Mouse (Mus musculus) CH12.LX (cell line): ENCODE data around the gene Abca1. TPM values are rescaled to one million over a fixed set of nuclear protein-coding genes. Genes with fewer than 3 reads are reported as not detected.

Experiments used
- DNase-seq: peaks from one replicate; pipeline ENCODE4 v3.0.0-alpha.2; 2013; ENCODE audit errors: extremely low read depth
- H3K27ac ChIP-seq: 2 replicates; pipeline ENCODE4 v1.5.1; 2012; ENCODE audit warnings: low read depth, mild to moderate bottlenecking, control low read depth, moderate library complexity; ENCODE audit not compliant: insufficient read depth
- H3K27me3 ChIP-seq: replicated peaks from 2 replicates; pipeline ENCODE3; 2012; ENCODE audit warnings: inconsistent platforms
- H3K36me3 ChIP-seq, 2 experiments: replicated peaks in 1 of 2; 2 replicates each; pipeline versions ENCODE3 to v1.6.1; 2012; ENCODE audit warnings: inconsistent platforms in 1 of 2, low read length in 1 of 2, mild to moderate bottlenecking in 1 of 2, mixed read lengths in 1 of 2, moderate library complexity in 1 of 2; ENCODE audit not compliant: control insufficient read depth in 1 of 2, insufficient read depth in 1 of 2
- H3K4me1 ChIP-seq, 2 experiments: 2 replicates each; pipeline ENCODE4 v1.6.1; 2012; ENCODE audit warnings: inconsistent platforms in 1 of 2, moderate library complexity in 1 of 2; ENCODE audit not compliant: insufficient read depth in 2 of 2, control insufficient read depth in 1 of 2
- H3K4me2 ChIP-seq: 2 replicates; pipeline ENCODE4 v1.6.1; 2012; ENCODE audit warnings: low read depth, mild to moderate bottlenecking, control low read depth; ENCODE audit not compliant: poor library complexity, insufficient read depth, severe bottlenecking
- H3K4me3 ChIP-seq, 3 experiments: fragments of 150-350 bp in 1 of 3; sonication (generic) in 1 of 3; replicated peaks in 1 of 3; 2 replicates each; pipeline versions ENCODE3 to v1.5.1; 2011 to 2012; ENCODE audit warnings: low read depth in 2 of 3, low read length in 2 of 3, mild to moderate bottlenecking in 2 of 3, moderate library complexity in 2 of 3, control low read depth in 1 of 3, improper control_type of control experiment in 1 of 3, inconsistent platforms in 1 of 3, mixed read lengths in 1 of 3; ENCODE audit not compliant: poor library complexity in 1 of 3
- H3K79me2 ChIP-seq: replicated peaks from 2 replicates; pipeline ENCODE4 v1.6.1; 2012; ENCODE audit warnings: mild to moderate bottlenecking, moderate library complexity; ENCODE audit not compliant: control insufficient read depth, poor library complexity, insufficient read depth, severe bottlenecking; ENCODE audit errors: extremely low read depth
- H3K9ac ChIP-seq: 2 replicates; pipeline ENCODE4 v1.6.1; 2012; ENCODE audit warnings: low read depth, mild to moderate bottlenecking, control low read depth, moderate library complexity; ENCODE audit not compliant: insufficient read depth
- H3K9me3 ChIP-seq: replicated peaks from 2 replicates; pipeline ENCODE3; 2012; ENCODE audit warnings: low read length, inconsistent platforms, mixed read lengths
- CTCF ChIP-seq, 2 experiments: IDR thresholded peaks in 1 of 2; conservative IDR thresholded peaks in 1 of 2; 2 replicates each; pipeline ENCODE4 v1.5.1; 2011 to 2012; ENCODE audit warnings: low read depth in 2 of 2, low read length in 2 of 2, improper control_type of control experiment in 1 of 2, inconsistent platforms in 1 of 2, mild to moderate bottlenecking in 1 of 2, moderate library complexity in 1 of 2
- E2F4 ChIP-seq: IDR thresholded peaks from 2 replicates; pipeline ENCODE4 v1.6.1; 2011; ENCODE audit warnings: low read depth, low read length, improper control_type of control experiment; ENCODE audit not compliant: insufficient replicate concordance
- ETS1 ChIP-seq: conservative IDR thresholded peaks from 2 replicates; pipeline ENCODE4 v1.6.1; 2012; ENCODE audit warnings: low read depth, mild to moderate bottlenecking, inconsistent platforms, low read length, improper control_type of control experiment, moderate library complexity
- HCFC1 ChIP-seq: IDR thresholded peaks from 2 replicates; pipeline ENCODE4 v1.6.1; 2012; ENCODE audit warnings: low read depth, mild to moderate bottlenecking, inconsistent platforms, low read length, improper control_type of control experiment
- JUND ChIP-seq: conservative IDR thresholded peaks from 2 replicates; pipeline ENCODE4 v1.6.1; 2011; ENCODE audit warnings: low read depth, low read length, improper control_type of control experiment
- MAFK ChIP-seq: IDR thresholded peaks from 2 replicates; pipeline ENCODE4 v1.6.1; 2011; ENCODE audit warnings: low read length, improper control_type of control experiment; ENCODE audit not compliant: insufficient replicate concordance
- MAX ChIP-seq: IDR thresholded peaks from 2 replicates; pipeline ENCODE4 v1.6.1; 2011; ENCODE audit warnings: low read length, improper control_type of control experiment
- MEF2A ChIP-seq: IDR thresholded peaks from 2 replicates; pipeline ENCODE4 v1.6.1; 2014; ENCODE audit warnings: low read depth, mild to moderate bottlenecking, inconsistent platforms, low read length, improper control_type of control experiment, borderline replicate concordance
- MYC ChIP-seq: IDR thresholded peaks from 2 replicates; pipeline ENCODE4 v1.6.1; 2011; ENCODE audit warnings: low read depth, mild to moderate bottlenecking, improper control_type of control experiment, low read length
- NRF1 ChIP-seq: IDR thresholded peaks from 2 replicates; pipeline ENCODE4 v1.6.1; 2014; ENCODE audit warnings: low read depth, mild to moderate bottlenecking, inconsistent platforms, low read length, improper control_type of control experiment, moderate library complexity
- PAX5 ChIP-seq: IDR thresholded peaks from 2 replicates; pipeline ENCODE4 v1.6.1; 2012; ENCODE audit warnings: low read length, inconsistent platforms, mixed read lengths
- POLR2AphosphoS2 ChIP-seq: IDR thresholded peaks from 2 replicates; pipeline ENCODE4 v1.6.1; 2011; ENCODE audit warnings: low read depth, low read length, improper control_type of control experiment
- RCOR1 ChIP-seq: conservative IDR thresholded peaks from 2 replicates; pipeline ENCODE4 v1.6.1; 2012; ENCODE audit warnings: low read depth, mild to moderate bottlenecking, inconsistent platforms, low read length, improper control_type of control experiment
- SMC3 ChIP-seq: IDR thresholded peaks from 2 replicates; pipeline ENCODE4 v1.6.1; 2011; ENCODE audit warnings: low read depth, low read length, improper control_type of control experiment
- USF2 ChIP-seq: conservative IDR thresholded peaks from 2 replicates; pipeline ENCODE4 v1.6.1; 2011; ENCODE audit warnings: low read depth, low read length, improper control_type of control experiment
- ZC3H11A ChIP-seq: IDR thresholded peaks from 2 replicates; pipeline ENCODE4 v1.6.1; 2012; ENCODE audit warnings: low read depth, mild to moderate bottlenecking, inconsistent platforms, low read length, improper control_type of control experiment
- ZMIZ1 ChIP-seq: IDR thresholded peaks from 2 replicates; pipeline ENCODE4 v1.6.1; 2012; ENCODE audit warnings: low read depth, mild to moderate bottlenecking, inconsistent platforms, low read length, improper control_type of control experiment
- ZNF384 ChIP-seq: IDR thresholded peaks from 2 replicates; pipeline ENCODE4 v1.6.1; 2012; ENCODE audit warnings: low read depth, low read length, improper control_type of control experiment, inconsistent platforms
- dilution Hi-C: fragments of 300-500 bp; cut with MboI; formaldehyde crosslinking; loops from 2 replicates; pipeline ENCODE4 v1.14.3; 2020; ENCODE audit warnings: low sequenced_read_pairs; ENCODE audit not compliant: extremely low pct_unique_long_range_greater_than_20kb, extremely low pct_ligation_motif_present
- in situ Hi-C: fragments of 300-500 bp; cut with MboI; formaldehyde crosslinking; loops from 3 replicates; pipeline ENCODE4 v1.14.3; 2019; ENCODE audit warnings: low sequenced_read_pairs, low pct_ligation_motif_present, low pct_unique_long_range_greater_than_20kb, mixed read lengths
- polyA plus RNA-seq: library from polyadenylated mRNA; unstranded; fragments of >175 nt; gene quantifications from 2 replicates; pipeline ENCODE4 v1.2.1, GENCODE M21; 2012; ENCODE audit warnings: low read depth; ENCODE audit not compliant: insufficient read length
- total RNA-seq, 2 experiments: library from RNA; depleted of rRNA; stranded (reverse); fragments of 300-350 nt in 1 of 2; fragments of >200 nt in 1 of 2; gene quantifications; 2 replicates each; pipeline ENCODE4 v1.2.3; 2012 to 2014

Gene Abca1
- total and polyA plus RNA-seq, 3 experiments: 0.13 to 0.46 (median 0.35) TPM

GRCm38 (mm10) chr4:53085634-53086033, 74.1 kb downstream of the Abca1 start:
- Histone ChIP-seq H3K9ac (no peak overlapping the region), H3K4me3 (no peak overlapping the region), H3K9me3 (no peaks in the 10 kb centered on the region), H3K27me3 (no peaks in the 10 kb centered on the region), H3K79me2 (no peaks in the 10 kb centered on the region), H3K36me3 (no peaks in the 10 kb centered on the region), H3K4me2 (no peak overlapping the region), H3K27ac (no peak overlapping the region), H3K4me1 (peaks cover 0 to 5% of the 10 kb centered on the region in 2 experiments; a peak in 1 of 4 replicates)
- dilution Hi-C loops (no loop called here), in situ Hi-C loops (no loop called here)
- TF ChIP-seq SMC3: no peak
- no peak for TF ChIP-seq POLR2AphosphoS2
- no peak for DNase-seq

GRCm38 (mm10) chr4:53083071-53083470, 76.6 kb downstream of the Abca1 start:
- Histone ChIP-seq H3K27me3 (no peaks in the 10 kb centered on the region), H3K36me3 (no peaks in the 10 kb centered on the region), H3K79me2 (no peaks in the 10 kb centered on the region), H3K27ac (no peak overlapping the region), H3K4me3 (no peak overlapping the region), H3K9ac (no peak overlapping the region), H3K9me3 (no peaks in the 10 kb centered on the region), H3K4me1 (no peaks in the 10 kb centered on the region), H3K4me2 (no peak overlapping the region)
- no peak for TF ChIP-seq JUND
- TF ChIP-seq MYC: no peak
- no peak for TF ChIP-seq PAX5
- no peak for TF ChIP-seq CTCF (conservative IDR thresholded peaks at IDR 0.05 in 1 of 2, IDR thresholded peaks at IDR 0.05 in 1 of 2; ENCODE audit: low read depth in 2 of 2, low read length in 2 of 2)
- no peak for TF ChIP-seq NRF1
- no peak for TF ChIP-seq HCFC1
- DNase-seq: no peak
- dilution Hi-C loops: no loop called here
- in situ Hi-C loops: no loop called here

- H3K4me2 ChIP-seq: no peak overlapping the region
- H3K9me3 ChIP-seq: no peaks in the 10 kb centered on the region
- H3K27ac ChIP-seq: no peak overlapping the region
- in situ Hi-C loops (no loop called here), dilution Hi-C loops (no loop called here)
- DNase-seq: no peak
- H3K9ac ChIP-seq: no peak overlapping the region
- no peaks in the 10 kb centered on the region for H3K36me3 ChIP-seq
- no peaks in the 10 kb centered on the region for H3K4me1 ChIP-seq
- no peaks in the 10 kb centered on the region for H3K79me2 ChIP-seq
- H3K27me3 ChIP-seq: no peaks in the 10 kb centered on the region
- no peak for TF ChIP-seq SMC3
- TF ChIP-seq USF2: no peak
- TF ChIP-seq ZNF384: no peak
- no peak for TF ChIP-seq ETS1
- TF ChIP-seq MAFK: no peak
- TF ChIP-seq ZMIZ1: no peak
- no peak for TF ChIP-seq MAX
- no peak for TF ChIP-seq RCOR1
- TF ChIP-seq E2F4: no peak
- TF ChIP-seq ZC3H11A: no peak
- no peak for TF ChIP-seq MEF2A
- no peak overlapping the region for H3K4me3 ChIP-seq
Observed at GRCm38 (mm10) chr4:53082451-53082850, 77.2 kb downstream of the Abca1 start.
